In the genomic region with DNA sequence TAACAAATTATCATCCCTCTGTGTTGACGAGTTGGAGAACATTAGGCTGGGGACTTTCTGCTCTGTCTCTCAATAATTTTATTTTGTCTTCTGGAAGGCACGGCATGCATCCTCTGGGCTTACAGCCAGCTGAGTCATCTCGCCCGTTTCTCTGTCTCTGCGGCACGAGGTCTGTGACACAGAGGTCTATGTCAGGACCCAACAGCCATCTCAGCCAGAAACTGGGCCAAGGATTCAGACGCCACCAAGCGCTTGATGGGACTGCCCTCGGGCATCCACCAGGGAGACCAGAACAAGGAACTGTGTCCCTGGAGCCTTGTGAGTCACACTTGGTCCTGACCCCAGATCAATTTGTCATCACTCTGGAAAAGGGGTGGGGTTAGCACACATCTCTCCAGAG, we compare ENCODE assay signal across 9 mouse cellular contexts.
DNase-seq lines count a peak whose midpoint lies in the region; ATAC-seq and TF ChIP-seq lines count a peak whose summit lies in the region.
"Had no signal": no experiment of that assay in that cellular context is flagged by ENCODE, and none has a peak within 500 bp of the region (broad histone marks: within the 10 kb centered on the region; RNA-seq: fewer than 3 reads in every experiment).

No protein-coding gene starts in this region.

- no peak overlapping the region for H3K27ac ChIP-seq in heart, embryonic 12.5 days (ENCODE audit: poor library complexity, severe bottlenecking)
- H3K27ac ChIP-seq in gastrocnemius, adult 2 months, result no peak overlapping the region
- no peak overlapping the region for H3K27ac ChIP-seq in left cerebral cortex, adult 2 months
- H3K27ac ChIP-seq in midbrain, postnatal 0 days (ENCODE audit: low read depth, low read length), result no peak overlapping the region
- H3K27ac ChIP-seq: neural tube, embryonic 12.5 days had no signal

- peak; percentile 12; the same call in 1 of the 2 replicates for TF ChIP-seq CTCF in gastrocnemius, adult 2 months (IDR thresholded peaks at IDR 0.05)
- no peak for TF ChIP-seq CTCF in left cerebral cortex, adult 2 months (IDR thresholded peaks at IDR 0.05)
- no peak for TF ChIP-seq CTCF in midbrain, postnatal 0 days (IDR thresholded peaks at IDR 0.05)

- no peak overlapping the region for H3K9ac ChIP-seq in heart, embryonic 12.5 days
- no peak overlapping the region for H3K9ac ChIP-seq in midbrain, postnatal 0 days (replicated peaks; ENCODE audit: low read length, poor library complexity, severe bottlenecking)
- H3K9ac ChIP-seq: neural tube, embryonic 12.5 days had no signal

- DNase-seq in heart, adult 18-20 months, result peak; percentile 69 to 84
- DNase-seq in adipocyte (ENCODE audit: low spot score), result peak; percentile 78
- peak; percentile 74 for DNase-seq in gastrocnemius, adult 2 months
- peak; percentile 18 to 33 for DNase-seq in left cerebral cortex, adult 2 months (ENCODE audit: extremely low spot score in 1 of 2, low spot score in 2 of 2)
- peak; percentile 46 for DNase-seq in telencephalon, adult 2 months (ENCODE audit: low read depth, low spot score)
- no peak for DNase-seq in liver
- no peak for DNase-seq in midbrain, postnatal 0 days (ENCODE audit: low spot score)

- whole genome bisulfite sequencing in heart, embryonic 12.5 days, result 60% methylated on average over 9 of the region's 9 CpGs
- 73% methylated on average over 9 of the region's 9 CpGs for WGBS in midbrain, postnatal 0 days

- peaks cover 11% of the 10 kb centered on the region for H3K4me1 ChIP-seq in heart, embryonic 12.5 days (replicated peaks)
- H3K4me1 ChIP-seq in midbrain, postnatal 0 days (ENCODE audit: insufficient read depth, low read length), result peaks cover 9% of the 10 kb centered on the region; the same call in 1 of the 2 replicates

- no peak for ATAC-seq in heart, embryonic 12.5 days (ENCODE audit: insufficient number of reproducible peaks, low FRiP score)
- ATAC-seq in midbrain, postnatal 0 days (ENCODE audit: low FRiP score), result no peak

- peaks cover 4% of the 10 kb centered on the region; the same call in 1 of the 2 replicates for H3K9me3 ChIP-seq in heart, embryonic 12.5 days (replicated peaks)
- no peaks in the 10 kb centered on the region for H3K9me3 ChIP-seq in midbrain, postnatal 0 days (ENCODE audit: low read length)
- H3K9me3 ChIP-seq: neural tube, embryonic 12.5 days had no signal

- no peaks in the 10 kb centered on the region for H3K36me3 ChIP-seq in heart, embryonic 12.5 days
- no peaks in the 10 kb centered on the region for H3K36me3 ChIP-seq in midbrain, postnatal 0 days (ENCODE audit: insufficient read depth, low read length)
- H3K36me3 ChIP-seq: neural tube, embryonic 12.5 days had no signal

- no peak overlapping the region for H3K4me3 ChIP-seq in heart, embryonic 12.5 days
- H3K4me3 ChIP-seq in gastrocnemius, adult 2 months, result no peak overlapping the region
- no peak overlapping the region for H3K4me3 ChIP-seq in left cerebral cortex, adult 2 months
- H3K4me3 ChIP-seq in midbrain, postnatal 0 days (ENCODE audit: low read depth, low read length), result no peak overlapping the region
- H3K4me3 ChIP-seq: neural tube, embryonic 12.5 days had no signal

- no peaks in the 10 kb centered on the region for H3K27me3 ChIP-seq in heart, embryonic 12.5 days (replicated peaks)
- no peaks in the 10 kb centered on the region; the same call in 1 of the 2 replicates for H3K27me3 ChIP-seq in midbrain, postnatal 0 days (ENCODE audit: insufficient read depth, low read length)
- H3K27me3 ChIP-seq: neural tube, embryonic 12.5 days had no signal

- no peak overlapping the region for H3K4me2 ChIP-seq in heart, embryonic 12.5 days
- H3K4me2 ChIP-seq in midbrain, postnatal 0 days (ENCODE audit: low read depth, low read length, poor library complexity, severe bottlenecking), result no peak overlapping the region
- H3K4me2 ChIP-seq: neural tube, embryonic 12.5 days had no signal

- intact Hi-C loops in gastrocnemius, adult 2 months (cut with DNase I), result no loop called here
- intact Hi-C loops in left cerebral cortex, adult 2 months (cut with DNase I), result loop anchor here (10.0 kb wide), 1 partner anchor 356 kb away; no protein-coding TSS in a partner anchor

Comparison
In these comparisons a context has a peak if more than half of its experiments do, and no peak if none do; other contexts are left out.
1. DNase-seq: peak in heart, adult 18-20 months (2 of 2), adipocyte (single experiment), gastrocnemius, adult 2 months (single experiment), left cerebral cortex, adult 2 months (2 of 2) and telencephalon, adult 2 months (single experiment); none in liver (single experiment) and midbrain, postnatal 0 days (single experiment).